Mouse (Mus musculus) thymus, postnatal 10 days (tissue): ENCODE results near the gene Gm49027.
A peak's percentile ranks its signal among the peaks of the same experiment; 100 is the strongest.

Experiments
- DNase-seq, 2 experiments: peaks; one replicate each; pipeline ENCODE4 v3.0.0; 2021; ENCODE audit warnings: low spot score in 2 of 2

Gene Gm49027

GRCm38 (mm10) chr5:123501973-123502372 lies 23.3 kb downstream of the Gm49027 start:
- DNase-seq = no peak

- DNase-seq = peak in 1 of 2 experiments; percentile 47
These were observed 25.6 kb downstream of the Gm49027 start for GRCm38 (mm10) chr5:123499717-123500116.

- no peak for DNase-seq
These were observed 35.4 kb downstream of the Gm49027 start for GRCm38 (mm10) chr5:123489935-123490334.

DNA sequence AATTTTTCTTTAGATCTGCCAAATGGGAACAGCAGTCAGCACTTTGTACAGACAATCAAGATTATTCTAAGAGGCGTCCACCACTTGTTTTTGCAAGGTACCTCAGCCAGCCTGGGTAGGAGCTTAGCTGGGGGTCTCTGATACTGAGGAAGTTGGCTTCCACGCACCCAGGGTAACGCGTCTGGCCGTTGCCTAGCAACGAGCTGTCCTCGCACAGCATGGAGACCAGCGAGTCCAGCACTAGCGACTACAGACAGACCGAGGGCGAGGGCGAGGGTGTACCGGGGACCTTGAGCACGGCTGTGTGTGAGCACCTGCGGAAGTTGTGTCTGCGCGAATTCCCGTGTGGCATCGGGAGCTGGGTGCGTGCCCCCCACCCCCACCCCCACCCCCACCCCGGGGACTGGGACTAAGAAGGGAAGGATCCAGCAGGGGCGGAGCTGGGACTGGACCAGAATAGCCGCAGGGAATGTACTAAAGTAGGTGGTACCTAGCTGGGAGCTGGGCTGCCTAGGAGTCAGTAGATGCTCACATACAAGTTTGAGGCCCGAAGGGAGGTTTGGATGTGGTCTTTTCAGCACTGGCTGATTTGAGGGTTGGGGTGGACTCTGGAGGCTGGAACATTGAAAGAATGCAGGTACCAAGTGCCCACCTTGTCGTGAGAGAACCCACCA lies 36.0 kb downstream of the Gm49027 start, which contains the start of the genes Lrrc43 and Il31:
Gene Lrrc43 (plus strand): TSS at position 194 of the 674 bp plus-strand sequence.
Gene Il31 (minus strand): TSS at position 378 of the 674 bp plus-strand sequence.
- no peak for DNase-seq

DNA sequence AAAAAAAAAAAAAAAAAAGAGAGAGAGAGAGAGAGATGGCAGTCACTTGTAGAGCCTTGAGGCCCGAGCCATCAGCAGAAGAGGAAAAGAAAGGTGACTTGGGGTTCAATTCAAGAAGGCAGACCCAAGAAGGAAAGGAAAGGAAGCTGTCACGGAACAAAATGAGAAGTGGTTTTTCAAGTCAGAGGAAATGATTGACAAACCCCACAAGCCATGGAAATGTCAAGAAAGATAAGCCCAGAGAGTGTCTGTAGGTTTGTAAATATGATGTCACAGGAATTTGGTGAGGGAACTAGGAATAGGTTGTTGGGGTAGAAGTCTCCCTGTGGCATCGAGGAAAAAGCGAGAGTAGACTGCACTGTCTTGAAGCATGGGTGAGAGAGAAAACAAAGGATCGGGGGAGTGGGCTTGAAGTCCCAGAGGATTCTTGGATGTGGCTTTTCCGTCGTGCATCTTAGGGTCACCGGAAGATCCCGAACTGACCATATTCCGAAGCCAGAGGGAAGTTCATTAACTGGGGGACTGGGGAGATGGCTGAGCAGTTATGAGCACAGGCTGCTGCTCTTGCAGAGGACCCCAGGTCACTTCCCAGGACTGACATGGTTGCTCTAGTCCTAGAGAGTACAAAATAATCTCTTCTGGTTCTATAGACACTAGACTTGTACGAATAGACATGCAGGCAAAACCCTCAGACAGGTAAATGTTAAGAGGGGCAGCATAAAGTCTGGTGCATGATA lies 37.5 kb downstream of the Gm49027 start:
- no peak for DNase-seq

DNA sequence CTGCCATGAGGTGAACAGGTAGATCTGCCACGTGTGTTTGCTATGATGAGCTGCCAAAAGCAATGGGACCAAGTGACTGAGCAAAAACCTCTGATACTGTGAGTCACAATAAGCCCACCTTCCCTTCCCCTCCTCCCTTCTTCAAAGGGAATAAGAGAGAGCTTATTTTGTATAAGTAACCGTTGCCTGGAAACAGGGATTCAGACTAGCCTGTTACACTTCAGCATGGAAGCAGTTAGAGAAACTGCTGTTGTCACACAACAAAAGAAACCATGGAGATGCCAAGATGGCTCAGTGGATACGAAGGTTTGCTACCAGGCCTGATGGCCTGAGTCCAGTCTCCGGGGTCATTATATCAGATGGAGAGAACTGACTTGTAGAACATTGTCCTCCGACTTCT lies 51.5 kb downstream of the Gm49027 start:
- DNase-seq = no peak

GRCm38 (mm10) chr5:123470784-123471400 lies 54.4 kb downstream of the Gm49027 start:
- DNase-seq = no peak

GRCm38 (mm10) chr5:123464638-123465037 lies 60.6 kb downstream of the Gm49027 start:
- DNase-seq = no peak
